Mouse (Mus musculus) testis, adult 2 months (tissue): ENCODE data around the gene Map2k4.

Experiments used
- CTCF ChIP-seq: fragments of 200-500 bp; IDR thresholded peaks from 2 replicates; pipeline ENCODE4 v1.5.1; 2012; ENCODE audit warnings: low read depth, mild to moderate bottlenecking, inconsistent platforms, low read length, moderate library complexity; ENCODE audit not compliant: control insufficient read depth, insufficient read depth, insufficient replicate concordance
- POLR2A ChIP-seq: fragments of 200-500 bp; IDR thresholded peaks from 2 replicates; pipeline ENCODE4 v1.6.1; 2012; ENCODE audit warnings: low read depth, mild to moderate bottlenecking, inconsistent platforms, low read length, moderate library complexity; ENCODE audit not compliant: control insufficient read depth

GRCm38 (mm10) chr11:65678824-65679402 lies 109.2 kb downstream of the Map2k4 start:
- TF ChIP-seq POLR2A: no peak
- TF ChIP-seq CTCF: no peak
